Comparison of ENCODE assay signal across 23 mouse cellular contexts in the genomic region with DNA sequence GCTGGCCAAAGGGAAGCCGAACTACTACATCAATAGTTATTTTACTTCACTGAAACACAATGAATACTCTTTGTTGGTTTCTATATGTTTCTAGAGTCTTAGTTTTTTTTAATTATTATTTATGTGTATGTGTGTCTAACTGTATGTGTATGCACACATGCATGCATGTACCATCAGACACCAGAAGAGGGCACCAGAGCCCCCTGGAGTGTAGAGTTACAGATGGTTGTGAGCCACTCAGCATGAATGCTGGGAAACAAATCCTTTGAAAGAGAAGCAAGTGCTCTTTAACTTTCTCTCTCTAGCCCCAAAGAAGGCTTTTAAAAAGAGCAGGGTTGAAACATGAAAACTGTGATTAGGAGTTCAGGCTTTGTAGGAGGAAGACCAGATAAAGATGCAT.
DNase-seq lines count a peak whose midpoint lies in the region; ATAC-seq and TF ChIP-seq lines count a peak whose summit lies in the region.
"Had no signal": no experiment of that assay in that cellular context is flagged by ENCODE, and none has a peak within 500 bp of the region (broad histone marks: within the 10 kb centered on the region; RNA-seq: fewer than 3 reads in every experiment).

No protein-coding gene starts in this region.

- WGBS in forebrain, postnatal 0 days = 95% methylated on average over 1 of the region's 1 CpGs
- WGBS in forebrain, embryonic 11.5 days = 97% methylated on average over 1 of the region's 1 CpGs

- no peak for TF ChIP-seq POLR2A in brain, embryonic 14.5 days (IDR thresholded peaks at IDR 0.05; ENCODE audit: borderline replicate concordance, extremely low read depth, insufficient read depth, insufficient read length, poor library complexity, severe bottlenecking)

- no peaks in the 10 kb centered on the region for H3K36me3 ChIP-seq in forebrain, postnatal 0 days (ENCODE audit: insufficient read depth)
- H3K36me3 ChIP-seq in forebrain, embryonic 11.5 days (ENCODE audit: control insufficient read depth, insufficient read depth, low read length) = no peaks in the 10 kb centered on the region
- H3K36me3 ChIP-seq: heart, embryonic 15.5 days; hindbrain, embryonic 13.5 days had no signal

- no peak overlapping the region for H3K27ac ChIP-seq in forebrain, postnatal 0 days (ENCODE audit: low read depth, low read length)
- no peak overlapping the region for H3K27ac ChIP-seq in forebrain, embryonic 11.5 days (ENCODE audit: low read depth, low read length)
- no peak overlapping the region for H3K27ac ChIP-seq in layer of hippocampus, adult 2 months
- H3K27ac ChIP-seq: heart, embryonic 15.5 days; hindbrain, embryonic 13.5 days had no signal

- DNase-seq in forebrain, postnatal 0 days = no peak
- DNase-seq in forebrain, embryonic 11.5 days (ENCODE audit: low spot score) = no peak
- DNase-seq in layer of hippocampus, adult 2 months (ENCODE audit: low spot score in 2 of 2) = no peak
- no peak for DNase-seq in layer of hippocampus, adult 9-11 months
- peak; percentile 31 for DNase-seq in ES-CJ7 (ENCODE audit: low read depth, low spot score)
- no peak for DNase-seq in brain, embryonic 14.5 days (ENCODE audit: low read depth)
- DNase-seq in right cerebral cortex, postnatal 4 days = no peak
- DNase-seq: adrenal gland, postnatal 36 days; cerebellum, adult 11 months; cerebellum, adult 9-11 months; gastrocnemius, postnatal 14 days; heart, postnatal 36 days; kidney, postnatal 25 days; liver; liver, postnatal 0 days; lung, postnatal 14 days; right cerebral cortex, postnatal 14 days; spleen, adult 18-20 months had no signal

- no peaks in the 10 kb centered on the region for H3K27me3 ChIP-seq in forebrain, postnatal 0 days (ENCODE audit: insufficient read depth, low read length)
- no peaks in the 10 kb centered on the region for H3K27me3 ChIP-seq in forebrain, embryonic 11.5 days (ENCODE audit: control insufficient read depth, insufficient read depth, low read length)
- H3K27me3 ChIP-seq: heart, embryonic 15.5 days; hindbrain, embryonic 13.5 days had no signal

- H3K9ac ChIP-seq in forebrain, postnatal 0 days = no peak overlapping the region
- no peak overlapping the region for H3K9ac ChIP-seq in forebrain, embryonic 11.5 days (ENCODE audit: low read length)
- H3K9ac ChIP-seq: heart, embryonic 15.5 days; hindbrain, embryonic 13.5 days; liver, postnatal 0 days had no signal

- ATAC-seq in forebrain, postnatal 0 days = no peak
- ATAC-seq in forebrain, embryonic 11.5 days (replicated peaks; ENCODE audit: low FRiP score) = no peak
- ATAC-seq in inflammation-experienced regulatory T-cells, adult 6 months = no peak
- ATAC-seq: intestine, embryonic 16.5 days; liver, postnatal 0 days had no signal

- no peak overlapping the region for H3K4me2 ChIP-seq in forebrain, postnatal 0 days (ENCODE audit: low read depth)
- H3K4me2 ChIP-seq in forebrain, embryonic 11.5 days (ENCODE audit: low read depth, low read length, severe bottlenecking) = no peak overlapping the region
- H3K4me2 ChIP-seq: heart, embryonic 15.5 days; hindbrain, embryonic 13.5 days; midbrain, embryonic 11.5 days had no signal

- TF ChIP-seq CTCF in forebrain, postnatal 0 days (IDR thresholded peaks at IDR 0.05; ENCODE audit: low read depth) = peak; percentile 31; the same call in 1 of the 2 replicates
- TF ChIP-seq CTCF in layer of hippocampus, adult 2 months (conservative IDR thresholded peaks at IDR 0.05) = peak; percentile 51
- TF ChIP-seq CTCF in brain, embryonic 14.5 days (IDR thresholded peaks at IDR 0.05; ENCODE audit: borderline replicate concordance, extremely low read depth, insufficient read depth, insufficient read length) = peak; percentile 11; the same call in 1 of the 2 replicates

- H3K4me3 ChIP-seq in forebrain, postnatal 0 days (ENCODE audit: low read depth, low read length) = no peak overlapping the region
- H3K4me3 ChIP-seq in forebrain, embryonic 11.5 days (ENCODE audit: low read depth, low read length) = no peak overlapping the region
- no peak overlapping the region for H3K4me3 ChIP-seq in layer of hippocampus, adult 2 months
- H3K4me3 ChIP-seq: heart, embryonic 15.5 days; hindbrain, embryonic 13.5 days had no signal

- 0 out of 2 replicates have a peak, but pooled peaks cover 4% of the 10 kb centered on the region for H3K9me3 ChIP-seq in forebrain, postnatal 0 days (ENCODE audit: low read length)
- H3K9me3 ChIP-seq in forebrain, embryonic 11.5 days (ENCODE audit: control insufficient read depth, low read length) = peaks cover 4% of the 10 kb centered on the region; the same call in 1 of the 2 replicates
- H3K9me3 ChIP-seq: hindbrain, embryonic 13.5 days had no signal

- H3K4me1 ChIP-seq in forebrain, postnatal 0 days (ENCODE audit: insufficient read depth) = no peaks in the 10 kb centered on the region
- H3K4me1 ChIP-seq in forebrain, embryonic 11.5 days (replicated peaks; ENCODE audit: control insufficient read depth, insufficient read depth, low read length) = no peaks in the 10 kb centered on the region
- H3K4me1 ChIP-seq: heart, embryonic 15.5 days had no signal
